Mouse (Mus musculus) erythroblast, embryonic 14.5 days (primary cell): ENCODE measurements around the gene Ccdc13.

Experiments
- GATA1 ChIP-seq: IDR thresholded peaks from 2 replicates; pipeline ENCODE4 v1.6.1; 2012; ENCODE audit warnings: low read length, inconsistent platforms, mixed read lengths
- TAL1 ChIP-seq: IDR thresholded peaks from 3 replicates; pipeline ENCODE4 v1.6.1; 2012; ENCODE audit warnings: low read length, inconsistent platforms, mixed read lengths

DNA sequence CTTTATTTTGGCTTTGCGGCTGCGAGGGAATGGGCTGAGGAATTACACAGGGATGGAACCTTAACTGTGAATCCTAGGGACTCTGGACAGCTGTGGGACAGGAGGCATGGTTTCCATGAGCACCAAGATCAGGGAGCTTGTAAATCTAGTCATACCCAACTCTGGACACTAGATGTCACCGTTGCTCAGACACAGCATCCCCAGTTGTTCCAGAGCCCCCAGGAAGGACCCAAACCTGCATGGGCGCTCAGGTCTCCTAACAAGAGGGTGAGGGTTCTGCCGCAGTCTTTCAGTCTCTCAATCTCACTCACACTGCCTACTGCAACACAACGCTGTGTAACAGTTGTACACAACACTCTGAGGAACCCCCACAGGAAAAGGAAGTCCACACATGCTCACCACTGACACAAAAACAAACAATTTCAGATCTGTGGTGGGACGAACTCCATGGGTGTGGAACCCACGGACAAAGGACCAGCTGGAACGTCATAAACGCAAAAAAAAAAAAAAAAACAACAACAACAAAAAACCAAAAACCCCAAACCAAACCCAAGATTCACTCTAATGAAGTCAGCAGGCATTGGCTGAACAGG, 7.4 kb upstream of the Ccdc13 start:
- no peak for TF ChIP-seq GATA1
- TF ChIP-seq TAL1 = no peak
